Mouse (Mus musculus): Measurements from ENCODE around the gene Cd163.
A peak's percentile ranks its signal among the peaks of the same experiment; 100 is the strongest.
"Not testable (repeated sequence)": the region's sequence is repeated elsewhere in the genome, so short reads cannot be mapped to it uniquely, and the experiment has no call there.

Gene Cd163

GRCm38 (mm10) chr6:124304356-124304755 is at the start of gene Cd163:
TSS of gene Cd163 (plus strand) at chr6:124304656.
- DNase-seq = no peak

- no peak for DNase-seq
Observed at GRCm38 (mm10) chr6:124255721-124256470, 48.6 kb upstream of the Cd163 start.

- peak; percentile 84 to 88 for DNase-seq
Observed at GRCm38 (mm10) chr6:124260198-124260931, 44.1 kb upstream of the Cd163 start.

- peak; percentile 77 to 85 for DNase-seq
Observed at GRCm38 (mm10) chr6:124262696-124263095, 41.8 kb upstream of the Cd163 start.

GRCm38 (mm10) chr6:124273231-124273880 is 31.1 kb upstream of the Cd163 start:
- no peak for DNase-seq

- no peak for DNase-seq
Observed at GRCm38 (mm10) chr6:124277641-124278040, 26.8 kb upstream of the Cd163 start.

- DNase-seq = no peak
Observed at GRCm38 (mm10) chr6:124278291-124278690, 26.2 kb upstream of the Cd163 start.

- DNase-seq = no peak
Observed at GRCm38 (mm10) chr6:124282731-124283130, 21.7 kb upstream of the Cd163 start.

- DNase-seq = not testable (repeated sequence)
Observed at GRCm38 (mm10) chr6:124297378-124297777, 7.1 kb upstream of the Cd163 start.

- DNase-seq = no peak
Observed at GRCm38 (mm10) chr6:124301447-124302192, 2.8 kb upstream of the Cd163 start.

- peak; percentile 8 to 15 for DNase-seq
Observed at GRCm38 (mm10) chr6:124308935-124309334, 4.5 kb downstream of the Cd163 start.

GRCm38 (mm10) chr6:124312292-124312691 is 7.8 kb downstream of the Cd163 start:
- DNase-seq = no peak

- DNase-seq = peak; percentile 8
Observed at GRCm38 (mm10) chr6:124320371-124320770, 15.9 kb downstream of the Cd163 start.

- DNase-seq = peak; percentile 7 to 15
Observed at GRCm38 (mm10) chr6:124321481-124322475, 17.3 kb downstream of the Cd163 start.

- no peak for DNase-seq
Observed at GRCm38 (mm10) chr6:124328394-124328991, 24.0 kb downstream of the Cd163 start.

GRCm38 (mm10) chr6:124329622-124330021 is 25.2 kb downstream of the Cd163 start:
- DNase-seq = no peak

- no peak for DNase-seq
Observed at GRCm38 (mm10) chr6:124345096-124345495, 40.6 kb downstream of the Cd163 start.

- DNase-seq = no peak
Observed at GRCm38 (mm10) chr6:124346613-124347012, 42.2 kb downstream of the Cd163 start.

GRCm38 (mm10) chr6:124353246-124353645 is 48.8 kb downstream of the Cd163 start:
- DNase-seq = no peak

GRCm38 (mm10) chr6:124358953-124359352 is 54.5 kb downstream of the Cd163 start:
- no peak for DNase-seq

- no peak for DNase-seq
Observed at GRCm38 (mm10) chr6:124360549-124360948, 56.1 kb downstream of the Cd163 start.
